Mouse (Mus musculus): ENCODE results near the gene Fgf3. TPM values are rescaled to one million over a fixed set of nuclear protein-coding genes. Genes with fewer than 3 reads are reported as not detected.

Fgf3 gene
- polyA plus RNA-seq, 1 experiment from 2014 or later = 1.4 TPM

DNA sequence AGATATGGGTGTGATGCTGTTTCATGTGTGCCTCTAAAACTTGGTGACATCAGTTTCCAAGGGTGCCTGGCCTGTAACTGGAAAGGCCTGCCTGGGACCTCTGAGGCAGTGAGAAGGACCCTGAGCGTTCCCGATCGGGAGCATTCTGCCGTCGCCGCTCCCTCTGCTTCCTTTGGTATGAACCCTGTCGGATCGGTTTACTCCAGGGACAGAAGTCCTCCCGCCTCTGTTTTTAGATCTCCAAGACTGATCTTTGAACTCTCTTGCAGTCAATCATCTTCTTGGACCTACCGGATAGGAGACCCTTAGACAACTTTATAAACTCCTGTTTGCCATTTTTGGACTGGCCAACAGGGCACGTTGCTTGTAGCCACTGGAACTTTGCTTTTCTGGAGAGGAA lies 25.3 kb downstream of the Fgf3 start:
- Histone ChIP-seq H3K36me3 (ENCODE audit: control insufficient read depth, insufficient read depth, low read length) (no peaks in the 10 kb centered on the region), H3K9me3 (replicated peaks; ENCODE audit: control insufficient read depth, low read length, poor library complexity, severe bottlenecking) (no peaks in the 10 kb centered on the region), H3K27me3 (ENCODE audit: control insufficient read depth, insufficient read depth, low read depth, low read length) (peaks cover 60% of the 10 kb centered on the region), H3K4me2 (ENCODE audit: low read length) (no peak overlapping the region), H3K4me1 (ENCODE audit: control insufficient read depth, insufficient read depth, low read length) (peaks cover 9% of the 10 kb centered on the region; the same call in 1 of the 2 replicates), H3K27ac (ENCODE audit: low read length) (no peak overlapping the region), H3K4me3 (ENCODE audit: low read depth, low read length) (no peak overlapping the region), H3K9ac (ENCODE audit: low read depth, low read length) (no peak overlapping the region)
- WGBS = 3% methylated on average over 11 of the region's 11 CpGs
- ATAC-seq = no peak

- ATAC-seq = no peak
- 47% methylated on average over 3 of the region's 3 CpGs for WGBS
- Histone ChIP-seq H3K27me3 (ENCODE audit: control insufficient read depth, insufficient read depth, low read depth, low read length) (peaks cover 60% of the 10 kb centered on the region), H3K9ac (ENCODE audit: low read depth, low read length) (no peak overlapping the region), H3K27ac (ENCODE audit: low read length) (no peak overlapping the region), H3K36me3 (ENCODE audit: control insufficient read depth, insufficient read depth, low read length) (no peaks in the 10 kb centered on the region), H3K4me1 (ENCODE audit: control insufficient read depth, insufficient read depth, low read length) (peaks cover 9% of the 10 kb centered on the region; the same call in 1 of the 2 replicates), H3K9me3 (replicated peaks; ENCODE audit: control insufficient read depth, low read length, poor library complexity, severe bottlenecking) (no peaks in the 10 kb centered on the region), H3K4me3 (ENCODE audit: low read depth, low read length) (no peak overlapping the region), H3K4me2 (ENCODE audit: low read length) (no peak overlapping the region)
Measured at GRCm38 (mm10) chr7:144864160-144864670, 26.3 kb downstream of the Fgf3 start.

DNA sequence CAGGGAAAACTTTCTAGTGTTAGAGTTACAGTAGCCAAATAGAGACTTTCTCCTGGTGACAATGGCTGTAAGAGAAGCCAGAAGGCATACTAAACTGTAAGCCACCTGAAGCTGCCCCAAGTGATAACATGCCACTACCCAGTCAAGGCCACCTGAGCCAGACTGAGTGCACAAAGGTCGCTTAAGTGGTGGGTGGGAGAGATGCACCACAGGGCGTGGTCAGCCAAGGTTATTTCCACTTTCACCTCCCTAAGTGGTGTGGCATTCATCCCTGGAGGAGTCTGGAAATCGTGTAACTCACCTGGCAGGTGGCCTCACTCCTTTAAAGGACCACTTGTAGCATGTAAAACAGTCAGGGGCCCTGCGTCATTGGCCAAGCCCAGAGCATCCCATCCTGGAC lies 29.3 kb downstream of the Fgf3 start:
- H3K4me2 ChIP-seq (ENCODE audit: low read length) = no peak overlapping the region
- H3K4me1 ChIP-seq (ENCODE audit: control insufficient read depth, insufficient read depth, low read length) = no peaks in the 10 kb centered on the region; the same call in 1 of the 2 replicates
- H3K9me3 ChIP-seq (replicated peaks; ENCODE audit: control insufficient read depth, low read length, poor library complexity, severe bottlenecking) = no peaks in the 10 kb centered on the region
- H3K27ac ChIP-seq (ENCODE audit: low read length) = no peak overlapping the region
- H3K9ac ChIP-seq (ENCODE audit: low read depth, low read length) = no peak overlapping the region
- H3K27me3 ChIP-seq (ENCODE audit: control insufficient read depth, insufficient read depth, low read depth, low read length) = peaks cover 33% of the 10 kb centered on the region
- no peak for ATAC-seq
- no peak overlapping the region for H3K4me3 ChIP-seq (ENCODE audit: low read depth, low read length)
- WGBS = 69% methylated on average over 4 of the region's 4 CpGs
- no peaks in the 10 kb centered on the region for H3K36me3 ChIP-seq (ENCODE audit: control insufficient read depth, insufficient read depth, low read length)

- peaks cover 29% of the 10 kb centered on the region for H3K27me3 ChIP-seq (ENCODE audit: control insufficient read depth, insufficient read depth, low read depth, low read length)
- H3K4me3 ChIP-seq (ENCODE audit: low read depth, low read length) = no peak overlapping the region
- H3K9me3 ChIP-seq (replicated peaks; ENCODE audit: control insufficient read depth, low read length, poor library complexity, severe bottlenecking) = no peaks in the 10 kb centered on the region
- WGBS = 84% methylated on average over 8 of the region's 8 CpGs
- no peak overlapping the region for H3K27ac ChIP-seq (ENCODE audit: low read length)
- no peak overlapping the region for H3K4me2 ChIP-seq (ENCODE audit: low read length)
- ATAC-seq = no peak
- no peaks in the 10 kb centered on the region for H3K36me3 ChIP-seq (ENCODE audit: control insufficient read depth, insufficient read depth, low read length)
- no peak overlapping the region for H3K9ac ChIP-seq (ENCODE audit: low read depth, low read length)
- H3K4me1 ChIP-seq (ENCODE audit: control insufficient read depth, insufficient read depth, low read length) = no peaks in the 10 kb centered on the region
Measured at GRCm38 (mm10) chr7:144867602-144868001, 29.7 kb downstream of the Fgf3 start.

- WGBS = 67% methylated on average over 4 of the region's 4 CpGs
- Histone ChIP-seq H3K9ac (ENCODE audit: low read depth, low read length) (no peak overlapping the region), H3K4me3 (ENCODE audit: low read depth, low read length) (no peak overlapping the region), H3K36me3 (ENCODE audit: control insufficient read depth, insufficient read depth, low read length) (no peaks in the 10 kb centered on the region), H3K27ac (ENCODE audit: low read length) (no peak overlapping the region), H3K27me3 (ENCODE audit: control insufficient read depth, insufficient read depth, low read depth, low read length) (no peaks in the 10 kb centered on the region), H3K9me3 (replicated peaks; ENCODE audit: control insufficient read depth, low read length, poor library complexity, severe bottlenecking) (no peaks in the 10 kb centered on the region), H3K4me2 (ENCODE audit: low read length) (no peak overlapping the region), H3K4me1 (ENCODE audit: control insufficient read depth, insufficient read depth, low read length) (no peaks in the 10 kb centered on the region)
- no peak for ATAC-seq
Measured at GRCm38 (mm10) chr7:144872420-144872819, 34.5 kb downstream of the Fgf3 start.

- H3K4me1 ChIP-seq (ENCODE audit: control insufficient read depth, insufficient read depth, low read length) = no peaks in the 10 kb centered on the region
- H3K9ac ChIP-seq (ENCODE audit: low read depth, low read length) = no peak overlapping the region
- no peak for ATAC-seq
- H3K9me3 ChIP-seq (replicated peaks; ENCODE audit: control insufficient read depth, low read length, poor library complexity, severe bottlenecking) = no peaks in the 10 kb centered on the region
- no peak overlapping the region for H3K4me2 ChIP-seq (ENCODE audit: low read length)
- 65% methylated on average over 4 of the region's 4 CpGs for WGBS
- no peak overlapping the region for H3K4me3 ChIP-seq (ENCODE audit: low read depth, low read length)
- no peaks in the 10 kb centered on the region for H3K36me3 ChIP-seq (ENCODE audit: control insufficient read depth, insufficient read depth, low read length)
- no peaks in the 10 kb centered on the region for H3K27me3 ChIP-seq (ENCODE audit: control insufficient read depth, insufficient read depth, low read depth, low read length)
- H3K27ac ChIP-seq (ENCODE audit: low read length) = no peak overlapping the region
Measured at GRCm38 (mm10) chr7:144873160-144873559, 35.3 kb downstream of the Fgf3 start.

DNA sequence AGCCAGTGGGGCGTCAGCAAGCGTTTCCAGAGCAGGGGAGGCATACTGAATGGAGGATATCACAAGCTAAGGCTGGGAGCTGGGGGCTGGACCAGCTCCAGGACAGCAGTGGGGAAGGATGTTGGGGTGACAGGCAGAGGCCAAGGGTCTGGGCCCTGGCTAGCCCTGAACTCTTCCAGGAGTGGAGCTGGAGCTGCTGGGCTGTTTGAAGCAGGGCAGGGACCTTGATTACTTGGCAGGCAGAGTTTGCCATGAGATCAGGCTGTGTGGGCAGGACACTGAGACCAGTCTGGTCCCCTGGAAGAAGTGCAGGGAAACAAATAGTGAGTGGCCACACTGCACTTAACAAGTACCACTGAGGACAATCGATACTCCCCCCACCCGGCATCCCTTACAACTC lies 36.3 kb downstream of the Fgf3 start:
- no peak for ATAC-seq

DNA sequence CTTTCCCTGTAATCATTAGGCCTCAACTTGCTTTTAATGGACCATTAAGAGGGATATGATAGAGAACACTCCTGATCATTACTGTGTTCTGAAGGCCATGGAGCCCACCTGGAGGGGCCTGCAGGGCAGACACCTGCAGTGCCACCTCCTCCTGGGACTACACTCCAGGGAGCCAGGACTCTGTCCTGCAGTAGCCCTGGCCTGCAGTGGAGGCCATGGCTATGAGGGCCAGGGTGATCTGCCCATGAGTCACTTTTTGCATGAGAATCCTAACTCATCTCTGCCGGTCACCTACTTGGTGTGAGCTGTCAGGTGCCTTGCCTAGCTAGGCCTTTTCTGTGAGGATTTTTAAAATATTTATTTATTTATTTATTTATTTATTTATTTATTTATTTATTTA lies 40.5 kb downstream of the Fgf3 start:
- ATAC-seq = no peak
- Histone ChIP-seq H3K4me2 (ENCODE audit: low read length) (no peak overlapping the region), H3K36me3 (ENCODE audit: control insufficient read depth, insufficient read depth, low read length) (no peaks in the 10 kb centered on the region), H3K27me3 (ENCODE audit: control insufficient read depth, insufficient read depth, low read depth, low read length) (no peaks in the 10 kb centered on the region), H3K9me3 (replicated peaks; ENCODE audit: control insufficient read depth, low read length, poor library complexity, severe bottlenecking) (no peaks in the 10 kb centered on the region), H3K4me3 (ENCODE audit: low read depth, low read length) (no peak overlapping the region), H3K9ac (ENCODE audit: low read depth, low read length) (no peak overlapping the region), H3K4me1 (ENCODE audit: control insufficient read depth, insufficient read depth, low read length) (no peaks in the 10 kb centered on the region), H3K27ac (ENCODE audit: low read length) (no peak overlapping the region)
- WGBS = 95% methylated on average over 1 of the region's 1 CpGs

More for the DNA sequence above, 36.3 kb downstream of the Fgf3 start:
- no peaks in the 10 kb centered on the region for H3K36me3 ChIP-seq (ENCODE audit: control insufficient read depth, insufficient read depth, low read length)
- H3K4me2 ChIP-seq (ENCODE audit: low read length) = no peak overlapping the region
- WGBS = 69% methylated on average over 4 of the region's 4 CpGs
- H3K9me3 ChIP-seq (replicated peaks; ENCODE audit: control insufficient read depth, low read length, poor library complexity, severe bottlenecking) = no peaks in the 10 kb centered on the region
- H3K9ac ChIP-seq (ENCODE audit: low read depth, low read length) = no peak overlapping the region
- H3K4me1 ChIP-seq (ENCODE audit: control insufficient read depth, insufficient read depth, low read length) = no peaks in the 10 kb centered on the region
- no peak overlapping the region for H3K27ac ChIP-seq (ENCODE audit: low read length)
- H3K27me3 ChIP-seq (ENCODE audit: control insufficient read depth, insufficient read depth, low read depth, low read length) = no peaks in the 10 kb centered on the region
- no peak overlapping the region for H3K4me3 ChIP-seq (ENCODE audit: low read depth, low read length)

DNA sequence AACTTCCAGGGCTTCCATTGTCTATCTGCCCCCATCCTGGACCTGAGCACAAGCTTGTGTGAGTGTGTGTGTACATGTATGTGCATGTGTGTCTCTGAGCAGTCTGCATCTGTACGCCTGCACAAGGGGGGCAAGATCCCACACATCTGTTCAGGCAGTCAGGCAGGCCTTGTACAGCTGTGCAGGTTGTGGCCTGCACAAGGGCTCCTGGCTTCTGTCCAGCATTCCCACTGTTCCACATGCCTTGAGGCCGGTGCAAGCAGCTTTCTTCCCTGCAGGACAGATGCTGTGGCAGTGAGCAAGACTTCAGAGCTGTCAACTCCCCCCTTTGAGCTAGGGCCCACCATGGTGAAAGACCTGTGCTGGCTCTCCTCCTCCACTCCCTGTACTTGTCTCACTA lies 45.2 kb downstream of the Fgf3 start:
- H3K4me2 ChIP-seq (ENCODE audit: low read length) = no peak overlapping the region
- no peak overlapping the region for H3K27ac ChIP-seq (ENCODE audit: low read length)
- H3K4me3 ChIP-seq (ENCODE audit: low read depth, low read length) = no peak overlapping the region
- no peaks in the 10 kb centered on the region for H3K4me1 ChIP-seq (ENCODE audit: control insufficient read depth, insufficient read depth, low read length)
- H3K9ac ChIP-seq (ENCODE audit: low read depth, low read length) = no peak overlapping the region
- H3K9me3 ChIP-seq (replicated peaks; ENCODE audit: control insufficient read depth, low read length, poor library complexity, severe bottlenecking) = no peaks in the 10 kb centered on the region
- no peak for ATAC-seq
- no peaks in the 10 kb centered on the region for H3K27me3 ChIP-seq (ENCODE audit: control insufficient read depth, insufficient read depth, low read depth, low read length)
- no peaks in the 10 kb centered on the region for H3K36me3 ChIP-seq (ENCODE audit: control insufficient read depth, insufficient read depth, low read length)
- WGBS = 29% methylated on average over 2 of the region's 2 CpGs

Measured in midbrain, embryonic 16.5 days (tissue).